Mouse (Mus musculus): ENCODE measurements around the gene Gm45062. TPM values are rescaled to one million over a fixed set of nuclear protein-coding genes. Genes with fewer than 3 reads are reported as not detected.

Gene Gm45062
- polyA plus RNA-seq, 1 experiment = 5.8 TPM

DNA sequence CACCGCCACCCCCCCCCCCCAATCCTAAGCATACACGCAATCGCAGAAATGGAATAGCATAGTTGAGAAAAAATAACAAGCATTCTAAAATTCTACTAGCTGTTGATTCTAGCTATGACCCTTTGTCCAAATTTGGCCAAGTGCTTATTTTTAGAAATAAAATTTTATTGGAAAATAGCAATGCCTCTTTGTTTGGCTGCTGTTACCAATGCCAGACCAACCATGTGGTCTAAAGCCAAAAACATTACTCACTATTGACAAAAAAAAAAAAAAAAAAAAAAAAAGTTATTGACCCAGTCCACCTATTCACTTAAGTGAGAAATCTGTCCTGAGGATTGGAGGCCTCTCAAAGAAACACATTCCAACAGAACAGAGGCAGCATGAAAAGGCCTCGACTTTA is 199.3 kb downstream of the Gm45062 start:
- Histone ChIP-seq H3K27ac (ENCODE audit: insufficient read depth, low read length) (no peak overlapping the region), H3K4me1 (ENCODE audit: control insufficient read depth, insufficient read depth, low read length) (no peaks in the 10 kb centered on the region)
- TF ChIP-seq POLR2A (IDR thresholded peaks at IDR 0.05; ENCODE audit: insufficient read depth, low read length) (no peak), EP300 (IDR thresholded peaks at IDR 0.05; ENCODE audit: insufficient read depth, low read depth, low read length) (no peak), CTCF (IDR thresholded peaks at IDR 0.05; ENCODE audit: low read depth, low read length) (no peak)

DNA sequence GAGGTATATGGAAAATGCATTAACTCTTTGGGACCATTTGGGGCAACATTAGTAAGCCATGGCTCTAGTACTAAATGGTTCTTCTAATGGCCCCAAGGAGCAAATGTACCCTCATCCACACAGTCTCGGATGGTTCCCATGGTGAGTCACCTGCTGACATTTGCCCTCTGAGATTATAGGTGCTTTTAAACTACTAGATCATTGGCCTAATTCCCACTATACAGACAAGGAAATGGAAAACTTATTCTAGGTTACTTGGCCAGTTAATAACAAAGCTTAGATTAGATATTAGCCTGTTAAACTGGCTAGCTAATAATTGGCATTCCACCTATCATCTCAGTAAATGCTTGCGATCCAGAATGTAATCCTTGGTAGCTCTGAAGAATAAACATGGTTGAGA is 203.2 kb downstream of the Gm45062 start:
- no peak overlapping the region for H3K4me3 ChIP-seq (ENCODE audit: low read depth, low read length)
- H3K9me3 ChIP-seq (replicated peaks; ENCODE audit: control insufficient read depth, insufficient read depth, low read length, poor library complexity, severe bottlenecking) = no peaks in the 10 kb centered on the region
- no peaks in the 10 kb centered on the region for H3K4me1 ChIP-seq (ENCODE audit: control insufficient read depth, insufficient read depth, low read length)
- H3K9ac ChIP-seq (ENCODE audit: low read depth, poor library complexity, severe bottlenecking) = no peak overlapping the region
- no peak for TF ChIP-seq CTCF (IDR thresholded peaks at IDR 0.05; ENCODE audit: low read depth, low read length)
- TF ChIP-seq POLR2A (IDR thresholded peaks at IDR 0.05; ENCODE audit: insufficient read depth, low read length) = no peak
- no peak for TF ChIP-seq EP300 (IDR thresholded peaks at IDR 0.05; ENCODE audit: insufficient read depth, low read depth, low read length)
- H3K27ac ChIP-seq (ENCODE audit: insufficient read depth, low read length) = no peak overlapping the region
- H3K27me3 ChIP-seq (ENCODE audit: control insufficient read depth, insufficient read depth, low read length, poor library complexity, severe bottlenecking) = no peaks in the 10 kb centered on the region
- no peaks in the 10 kb centered on the region for H3K36me3 ChIP-seq (ENCODE audit: control insufficient read depth, insufficient read depth, low read length, poor library complexity, severe bottlenecking)

More for the DNA sequence above, 199.3 kb downstream of the Gm45062 start:
- no peak overlapping the region for H3K9ac ChIP-seq (ENCODE audit: low read depth, poor library complexity, severe bottlenecking)
- H3K4me3 ChIP-seq (ENCODE audit: low read depth, low read length) = no peak overlapping the region
- no peaks in the 10 kb centered on the region for H3K27me3 ChIP-seq (ENCODE audit: control insufficient read depth, insufficient read depth, low read length, poor library complexity, severe bottlenecking)
- no peaks in the 10 kb centered on the region; the same call in 1 of the 2 replicates for H3K9me3 ChIP-seq (replicated peaks; ENCODE audit: control insufficient read depth, insufficient read depth, low read length, poor library complexity, severe bottlenecking)
- H3K36me3 ChIP-seq (ENCODE audit: control insufficient read depth, insufficient read depth, low read length, poor library complexity, severe bottlenecking) = no peaks in the 10 kb centered on the region

DNA sequence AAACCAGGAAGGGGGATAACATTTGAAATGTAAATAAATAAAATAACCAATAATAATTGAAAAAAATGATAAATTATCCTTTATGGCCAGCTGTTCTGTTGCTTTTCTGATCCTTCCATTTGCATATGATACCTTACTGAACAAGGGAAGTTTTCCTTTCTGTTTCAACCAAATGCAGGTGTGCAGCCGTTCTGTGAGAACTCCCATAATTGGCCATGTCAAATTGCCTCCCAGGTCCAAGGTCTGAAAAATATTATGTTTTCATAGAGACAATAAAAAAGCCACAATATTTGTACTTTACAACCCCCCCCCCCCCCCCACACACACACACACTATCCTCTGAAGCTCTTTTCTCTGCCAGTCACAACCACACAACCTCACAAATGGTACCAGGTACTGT is 206.1 kb downstream of the Gm45062 start:
- Histone ChIP-seq H3K4me3 (ENCODE audit: low read depth, low read length) (no peak overlapping the region), H3K9ac (ENCODE audit: low read depth, poor library complexity, severe bottlenecking) (no peak overlapping the region), H3K27ac (ENCODE audit: insufficient read depth, low read length) (no peak overlapping the region), H3K4me1 (ENCODE audit: control insufficient read depth, insufficient read depth, low read length) (no peaks in the 10 kb centered on the region), H3K27me3 (ENCODE audit: control insufficient read depth, insufficient read depth, low read length, poor library complexity, severe bottlenecking) (no peaks in the 10 kb centered on the region), H3K9me3 (replicated peaks; ENCODE audit: control insufficient read depth, insufficient read depth, low read length, poor library complexity, severe bottlenecking) (no peaks in the 10 kb centered on the region), H3K36me3 (ENCODE audit: control insufficient read depth, insufficient read depth, low read length, poor library complexity, severe bottlenecking) (no peaks in the 10 kb centered on the region)
- TF ChIP-seq POLR2A (IDR thresholded peaks at IDR 0.05; ENCODE audit: insufficient read depth, low read length) (no peak), CTCF (IDR thresholded peaks at IDR 0.05; ENCODE audit: low read depth, low read length) (no peak), EP300 (IDR thresholded peaks at IDR 0.05; ENCODE audit: insufficient read depth, low read depth, low read length) (no peak)

DNA sequence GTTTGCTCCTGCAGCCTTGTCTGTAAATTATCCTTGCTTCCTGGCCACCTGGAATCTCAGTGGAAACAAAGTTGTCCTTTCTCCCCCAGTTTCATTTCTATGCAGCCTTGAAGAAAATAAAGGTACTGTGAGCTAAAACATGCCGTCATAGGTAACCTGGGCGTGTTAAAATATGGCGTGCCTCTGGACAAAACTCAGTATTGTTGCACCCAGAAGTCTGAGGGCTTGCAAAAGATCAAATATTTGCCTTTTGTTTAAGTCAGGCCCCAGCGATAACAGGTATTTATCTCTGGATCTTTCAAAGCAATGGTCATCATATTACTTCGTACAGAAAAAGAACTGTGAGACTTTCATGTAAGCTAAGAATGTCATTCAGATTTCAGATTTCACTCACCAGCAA is 206.7 kb downstream of the Gm45062 start:
- no peaks in the 10 kb centered on the region for H3K9me3 ChIP-seq (replicated peaks; ENCODE audit: control insufficient read depth, insufficient read depth, low read length, poor library complexity, severe bottlenecking)
- no peak overlapping the region for H3K4me3 ChIP-seq (ENCODE audit: low read depth, low read length)
- no peak overlapping the region for H3K27ac ChIP-seq (ENCODE audit: insufficient read depth, low read length)
- no peaks in the 10 kb centered on the region for H3K36me3 ChIP-seq (ENCODE audit: control insufficient read depth, insufficient read depth, low read length, poor library complexity, severe bottlenecking)
- H3K4me1 ChIP-seq (ENCODE audit: control insufficient read depth, insufficient read depth, low read length) = no peaks in the 10 kb centered on the region
- no peaks in the 10 kb centered on the region for H3K27me3 ChIP-seq (ENCODE audit: control insufficient read depth, insufficient read depth, low read length, poor library complexity, severe bottlenecking)
- TF ChIP-seq POLR2A (IDR thresholded peaks at IDR 0.05; ENCODE audit: insufficient read depth, low read length) (no peak), EP300 (IDR thresholded peaks at IDR 0.05; ENCODE audit: insufficient read depth, low read depth, low read length) (no peak), CTCF (IDR thresholded peaks at IDR 0.05; ENCODE audit: low read depth, low read length) (no peak)
- no peak overlapping the region for H3K9ac ChIP-seq (ENCODE audit: low read depth, poor library complexity, severe bottlenecking)

DNA sequence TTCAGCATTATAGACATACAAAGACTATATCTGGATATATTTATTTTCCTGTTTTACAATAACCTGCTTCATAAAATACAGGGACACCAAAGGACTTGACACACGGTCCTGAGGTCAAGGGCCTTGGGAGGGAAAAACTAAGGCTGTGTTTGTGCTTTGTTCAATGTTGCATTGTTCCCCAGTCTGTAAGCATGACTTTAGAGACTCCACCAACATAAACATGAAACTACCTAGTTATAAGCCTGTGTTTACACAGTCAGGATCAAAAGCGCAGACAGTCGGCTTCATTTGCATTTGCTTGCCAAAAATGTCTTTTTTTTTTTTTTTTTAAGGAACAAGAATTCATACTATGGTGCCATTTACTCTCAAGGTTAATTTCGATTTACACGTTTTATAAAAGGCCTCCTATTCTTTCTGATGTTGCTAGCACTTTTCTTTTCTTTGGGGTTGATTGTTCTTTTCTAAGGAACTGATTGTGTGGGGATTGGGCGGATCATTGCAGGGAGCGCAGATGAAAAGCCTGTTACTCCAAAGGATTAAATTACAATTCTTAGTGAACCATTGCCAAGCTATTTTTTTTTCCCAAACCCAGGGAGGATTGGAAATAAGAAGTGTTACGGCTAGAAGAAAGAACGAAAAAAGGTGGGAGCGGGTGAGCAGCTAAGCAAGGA is 208.6 kb downstream of the Gm45062 start:
- Histone ChIP-seq H3K4me1 (ENCODE audit: control insufficient read depth, insufficient read depth, low read length) (no peaks in the 10 kb centered on the region), H3K4me3 (ENCODE audit: low read depth, low read length) (no peak overlapping the region), H3K9ac (ENCODE audit: low read depth, poor library complexity, severe bottlenecking) (no peak overlapping the region), H3K9me3 (replicated peaks; ENCODE audit: control insufficient read depth, insufficient read depth, low read length, poor library complexity, severe bottlenecking) (no peaks in the 10 kb centered on the region), H3K36me3 (ENCODE audit: control insufficient read depth, insufficient read depth, low read length, poor library complexity, severe bottlenecking) (no peaks in the 10 kb centered on the region), H3K27ac (ENCODE audit: insufficient read depth, low read length) (no peak overlapping the region), H3K27me3 (ENCODE audit: control insufficient read depth, insufficient read depth, low read length, poor library complexity, severe bottlenecking) (no peaks in the 10 kb centered on the region)
- TF ChIP-seq CTCF (IDR thresholded peaks at IDR 0.05; ENCODE audit: low read depth, low read length) (no peak), EP300 (IDR thresholded peaks at IDR 0.05; ENCODE audit: insufficient read depth, low read depth, low read length) (no peak), POLR2A (IDR thresholded peaks at IDR 0.05; ENCODE audit: insufficient read depth, low read length) (no peak)

DNA sequence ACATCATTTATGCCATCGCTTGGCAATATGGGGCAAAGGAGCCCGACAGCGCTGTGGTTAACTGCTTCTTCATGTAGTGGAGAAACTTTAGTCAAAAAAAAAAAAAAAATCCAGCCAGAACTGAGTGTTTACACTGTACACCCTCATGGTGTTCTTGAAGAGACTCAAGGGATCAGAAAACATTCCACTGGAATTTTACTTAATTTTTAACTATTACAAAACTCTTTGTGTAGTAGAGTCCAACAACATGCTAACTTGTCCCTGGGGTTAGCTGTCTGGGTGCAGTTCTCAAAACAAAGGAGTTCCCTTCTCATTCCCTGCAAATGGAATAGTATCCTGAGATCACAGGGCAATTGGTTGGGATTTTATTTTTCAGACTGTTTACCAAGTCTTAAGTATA is 210.7 kb downstream of the Gm45062 start:
- H3K9me3 ChIP-seq (replicated peaks; ENCODE audit: control insufficient read depth, insufficient read depth, low read length, poor library complexity, severe bottlenecking) = no peaks in the 10 kb centered on the region
- H3K27me3 ChIP-seq (ENCODE audit: control insufficient read depth, insufficient read depth, low read length, poor library complexity, severe bottlenecking) = no peaks in the 10 kb centered on the region
- H3K4me3 ChIP-seq (ENCODE audit: low read depth, low read length) = no peak overlapping the region
- TF ChIP-seq EP300 (IDR thresholded peaks at IDR 0.05; ENCODE audit: insufficient read depth, low read depth, low read length) (no peak), POLR2A (IDR thresholded peaks at IDR 0.05; ENCODE audit: insufficient read depth, low read length) (no peak), CTCF (IDR thresholded peaks at IDR 0.05; ENCODE audit: low read depth, low read length) (no peak)
- no peak overlapping the region for H3K27ac ChIP-seq (ENCODE audit: insufficient read depth, low read length)
- H3K36me3 ChIP-seq (ENCODE audit: control insufficient read depth, insufficient read depth, low read length, poor library complexity, severe bottlenecking) = no peaks in the 10 kb centered on the region
- H3K9ac ChIP-seq (ENCODE audit: low read depth, poor library complexity, severe bottlenecking) = no peak overlapping the region
- H3K4me1 ChIP-seq (ENCODE audit: control insufficient read depth, insufficient read depth, low read length) = no peaks in the 10 kb centered on the region

All from ES-Bruce4 (cell line).